Mouse (Mus musculus): ENCODE results near the gene Olfr316. TPM values are rescaled to one million over a fixed set of nuclear protein-coding genes. Genes with fewer than 3 reads are reported as not detected.

Gene Olfr316
- polyA plus RNA-seq, 1 experiment, result not detected

DNA sequence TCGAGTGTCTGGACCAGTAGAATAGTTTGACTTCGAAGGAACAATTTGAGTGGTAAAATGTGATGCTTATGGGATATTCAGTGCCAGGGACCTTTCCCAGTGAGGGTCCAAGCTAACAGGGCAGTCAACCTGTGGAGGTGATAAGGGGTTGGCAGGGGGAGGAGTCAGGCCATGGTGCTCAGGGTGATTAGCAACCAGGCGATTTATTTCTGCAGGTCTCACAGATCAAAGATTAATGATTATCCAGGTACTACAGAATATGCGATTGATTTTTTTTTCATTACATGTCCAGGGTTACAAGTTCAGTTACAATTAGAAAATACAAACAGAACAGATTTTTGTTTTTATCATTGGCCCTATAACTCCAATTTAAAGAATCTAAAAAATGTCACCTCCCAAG, 51.3 kb downstream of the Olfr316 start:
- H3K4me3 ChIP-seq (ENCODE audit: insufficient read depth, low read depth, low read length), result no peak overlapping the region
- DNase-seq, result no peak
- no peak overlapping the region for H3K27ac ChIP-seq (ENCODE audit: insufficient read depth, low read depth, low read length)
- no peaks in the 10 kb centered on the region for H3K4me1 ChIP-seq (ENCODE audit: control insufficient read depth, insufficient read depth, low read length)
- H3K36me3 ChIP-seq (ENCODE audit: control insufficient read depth, insufficient read depth, low read length), result no peaks in the 10 kb centered on the region
- no peak for TF ChIP-seq POLR2A (IDR thresholded peaks at IDR 0.05; ENCODE audit: low read depth, low read length)
- no peak for TF ChIP-seq CTCF (conservative IDR thresholded peaks at IDR 0.05; ENCODE audit: insufficient read depth, insufficient read length, low read depth, low read length)
- 48% methylated on average over 4 of the region's 4 CpGs for WGBS
- H3K27me3 ChIP-seq (replicated peaks; ENCODE audit: control insufficient read depth, insufficient read depth, low read length), result no peaks in the 10 kb centered on the region

DNA sequence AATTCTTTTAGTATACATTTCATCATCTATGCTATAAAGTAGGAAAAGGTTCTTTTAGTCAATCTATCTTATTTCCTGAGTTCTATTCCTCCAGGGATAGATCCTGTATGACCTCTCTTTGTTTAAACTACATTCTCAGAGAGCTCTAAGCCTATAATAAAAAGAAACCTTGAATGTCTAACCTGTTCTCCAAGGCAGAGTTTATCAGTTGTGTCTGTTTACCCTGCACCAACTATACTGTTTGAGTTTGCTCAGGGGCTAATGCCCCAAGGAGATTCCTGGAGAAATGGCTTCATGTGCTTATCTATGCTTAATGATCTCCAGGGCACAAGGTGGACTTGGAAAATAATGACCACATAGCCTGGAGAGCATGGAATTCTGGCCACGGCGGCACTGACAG, 51.9 kb downstream of the Olfr316 start:
- Histone ChIP-seq H3K27me3 (replicated peaks; ENCODE audit: control insufficient read depth, insufficient read depth, low read length) (no peaks in the 10 kb centered on the region), H3K27ac (ENCODE audit: insufficient read depth, low read depth, low read length) (no peak overlapping the region), H3K4me3 (ENCODE audit: insufficient read depth, low read depth, low read length) (no peak overlapping the region), H3K4me1 (ENCODE audit: control insufficient read depth, insufficient read depth, low read length) (no peaks in the 10 kb centered on the region), H3K36me3 (ENCODE audit: control insufficient read depth, insufficient read depth, low read length) (no peaks in the 10 kb centered on the region)
- DNase-seq, result no peak
- 55% methylated on average over 2 of the region's 2 CpGs for WGBS
- TF ChIP-seq POLR2A (IDR thresholded peaks at IDR 0.05; ENCODE audit: low read depth, low read length) (no peak), CTCF (conservative IDR thresholded peaks at IDR 0.05; ENCODE audit: insufficient read depth, insufficient read length, low read depth, low read length) (no peak)

Other genes with a start within 250 kb of the Olfr316 start
- gene Olfr330, start 217.9 kb upstream of the Olfr316 start, polyA plus RNA-seq (2012; rRNA removed), result not detected in 2 replicates
- not detected in 2 replicates for gene Olfr329-ps, start 206.3 kb upstream of the Olfr316 start, polyA plus RNA-seq (2012; rRNA removed)
- not detected in 2 replicates for gene Olfr328, start 197.1 kb upstream of the Olfr316 start, polyA plus RNA-seq (2012; rRNA removed)
- not detected in 2 replicates for gene Olfr224, start 182.2 kb upstream of the Olfr316 start, polyA plus RNA-seq (2012; rRNA removed)
- gene Olfr325, start 175.0 kb upstream of the Olfr316 start, polyA plus RNA-seq (2012; rRNA removed), result not detected in 2 replicates
- not detected in 2 replicates for gene Olfr324, start 157.6 kb upstream of the Olfr316 start, polyA plus RNA-seq (2012; rRNA removed)
- not detected in 2 replicates for gene 2210407C18Rik, start 136.7 kb upstream of the Olfr316 start, polyA plus RNA-seq (2012; rRNA removed)
- gene Olfr323, start 122.2 kb upstream of the Olfr316 start, polyA plus RNA-seq (2012; rRNA removed), result not detected in 2 replicates
- gene Trim58, start 112.3 kb upstream of the Olfr316 start, polyA plus RNA-seq (2012; rRNA removed), result not detected in 2 replicates
- gene Olfr322, start 94.0 kb upstream of the Olfr316 start, polyA plus RNA-seq (2012; rRNA removed), result not detected in 2 replicates
- gene Olfr320, start 71.6 kb upstream of the Olfr316 start, polyA plus RNA-seq (2012; rRNA removed), result not detected in 2 replicates
- not detected in 2 replicates for gene Olfr319, start 53.6 kb upstream of the Olfr316 start, polyA plus RNA-seq (2012; rRNA removed)
- not detected in 2 replicates for gene Olfr318, start 28.7 kb upstream of the Olfr316 start, polyA plus RNA-seq (2012; rRNA removed)
- gene Olfr317, start 13.5 kb upstream of the Olfr316 start, polyA plus RNA-seq (2012; rRNA removed), result not detected in 2 replicates
- not detected in 2 replicates for gene Olfr315, start 20.5 kb downstream of the Olfr316 start, polyA plus RNA-seq (2012; rRNA removed)
- not detected in 2 replicates for gene Olfr314, start 30.2 kb downstream of the Olfr316 start, polyA plus RNA-seq (2012; rRNA removed)
- not detected in 2 replicates for gene Fam183b, start 49.2 kb downstream of the Olfr316 start, polyA plus RNA-seq (2012; rRNA removed)
- gene Olfr313, start 62.3 kb downstream of the Olfr316 start, polyA plus RNA-seq (2012; rRNA removed), result not detected in 2 replicates
- gene Olfr312, start 76.5 kb downstream of the Olfr316 start, polyA plus RNA-seq (2012; rRNA removed), result not detected in 2 replicates
- gene Olfr311, start 86.5 kb downstream of the Olfr316 start, polyA plus RNA-seq (2012; rRNA removed), result not detected in 2 replicates
- 2.3 and 2.6 TPM in 2 replicates for gene Gm12258, start 94.4 kb downstream of the Olfr316 start, polyA plus RNA-seq (2012; rRNA removed)
- 3.3 and 3.7 TPM in 2 replicates for gene 2810021J22Rik, start 114.5 kb downstream of the Olfr316 start, polyA plus RNA-seq (2012; rRNA removed)
- gene Zfp39, start 151.5 kb downstream of the Olfr316 start, polyA plus RNA-seq (2012; rRNA removed), result 1.2 and 1.5 TPM in 2 replicates
- 0.27 and 0.31 TPM in 2 replicates for gene Btnl10, start 165.2 kb downstream of the Olfr316 start, polyA plus RNA-seq (2012; rRNA removed)
- gene Rnf187, start 186.2 kb downstream of the Olfr316 start, polyA plus RNA-seq (2012; rRNA removed), result 251 and 307 TPM in 2 replicates
- gene Hist3h2ba, start 196.2 kb downstream of the Olfr316 start, polyA plus RNA-seq (2012; rRNA removed), result 3.0 and 5.3 TPM in 2 replicates
- gene Hist3h2a, start 202.0 kb downstream of the Olfr316 start, polyA plus RNA-seq (2012; rRNA removed), result 29.0 and 29.5 TPM in 2 replicates
- 0.34 and 0.48 TPM in 2 replicates for gene Trim17, start 202.0 kb downstream of the Olfr316 start, polyA plus RNA-seq (2012; rRNA removed)
- 19.4 and 20.7 TPM in 2 replicates for gene Trim11, start 225.4 kb downstream of the Olfr316 start, polyA plus RNA-seq (2012; rRNA removed)